Mouse (Mus musculus): Measurements from ENCODE around the gene Slc2a9.

DNA sequence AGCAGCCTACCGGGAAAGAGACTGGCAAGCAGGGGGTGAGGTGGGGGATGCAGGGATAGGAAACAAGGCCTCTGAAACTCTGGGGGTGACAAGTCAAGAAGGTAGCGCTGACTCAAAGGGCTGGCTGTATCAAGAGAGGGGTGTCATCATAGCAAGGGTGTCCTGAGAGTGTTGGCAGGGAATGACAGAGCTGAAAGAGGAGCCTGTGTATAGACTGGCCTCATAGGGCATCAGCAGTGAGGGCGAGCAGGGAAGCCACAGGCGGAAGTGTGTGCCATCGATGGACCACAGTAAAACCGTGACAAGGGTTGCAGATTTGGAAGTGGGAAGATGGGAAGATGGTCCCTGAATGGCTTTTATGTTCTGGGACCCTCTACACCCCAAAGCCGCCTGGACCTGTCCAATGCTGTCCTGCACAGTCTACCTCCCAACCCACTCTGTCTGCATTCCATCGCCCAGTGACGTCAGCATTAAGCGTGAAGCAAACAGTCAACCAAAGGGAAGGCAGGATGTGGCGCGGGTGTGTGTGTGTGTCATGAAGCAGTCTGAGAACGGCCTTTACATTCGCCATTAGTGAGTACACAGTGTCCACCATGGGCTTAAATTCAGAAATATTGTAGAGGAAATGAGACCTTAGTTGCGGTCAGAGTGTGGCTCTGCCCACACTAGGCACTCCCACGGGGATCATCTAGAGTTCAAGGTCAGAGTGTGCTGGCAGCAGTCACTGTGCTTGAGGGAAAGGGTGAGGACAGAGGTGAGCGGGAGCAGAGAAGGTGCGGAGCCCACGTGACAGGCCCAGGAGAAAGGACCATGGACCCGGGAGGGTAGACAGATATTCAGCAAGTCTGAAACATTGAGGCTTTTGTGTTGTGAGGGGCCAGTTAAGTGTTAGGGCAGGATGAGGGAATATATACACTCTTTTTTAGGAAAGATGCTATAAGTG lies 14.0 kb downstream of the Slc2a9 start:
- TF ChIP-seq CTCF (IDR thresholded peaks at IDR 0.05; ENCODE audit: borderline replicate concordance, insufficient read depth, low read length) = no peak
- no peak for TF ChIP-seq POLR2A (IDR thresholded peaks at IDR 0.05; ENCODE audit: low read depth, low read length)
